8 mouse cellular contexts compared by ENCODE assay signal in the genomic region with DNA sequence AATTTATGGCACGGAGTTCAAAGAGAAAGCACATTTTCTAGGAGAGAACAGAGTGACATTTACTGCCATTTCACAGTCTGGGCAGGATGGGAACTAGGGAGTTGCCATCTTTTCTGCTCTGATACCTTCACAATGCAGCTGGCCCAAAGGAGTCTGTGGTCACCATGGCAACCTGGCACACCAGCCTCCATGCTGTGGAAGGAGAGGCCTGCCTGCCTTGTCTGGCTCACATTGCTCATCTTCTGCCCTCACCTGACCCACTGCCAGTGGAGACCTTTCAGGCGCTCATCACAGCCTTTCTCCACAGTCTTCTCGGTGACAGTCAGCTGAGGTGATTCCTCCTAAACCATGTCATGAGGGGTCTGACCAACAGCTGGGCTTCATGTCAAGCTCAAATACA.
DNase-seq lines count a peak whose midpoint lies in the region; ATAC-seq lines count a peak whose summit lies in the region.

No protein-coding gene starts in this region.

- peaks cover 40% of the 10 kb centered on the region for H3K4me1 ChIP-seq in forebrain, embryonic 13.5 days
- peaks cover 70% of the 10 kb centered on the region for H3K4me1 ChIP-seq in neural tube, embryonic 15.5 days
- H3K4me1 ChIP-seq in liver, embryonic 12.5 days, result no peaks in the 10 kb centered on the region

- no peak overlapping the region for H3K4me2 ChIP-seq in forebrain, embryonic 13.5 days
- H3K4me2 ChIP-seq in neural tube, embryonic 15.5 days, result peak overlapping the region; percentile 30; the same call in 1 of the 2 replicates
- no peak overlapping the region for H3K4me2 ChIP-seq in liver, embryonic 12.5 days

- no peak overlapping the region for H3K4me3 ChIP-seq in forebrain, embryonic 13.5 days
- no peak overlapping the region for H3K4me3 ChIP-seq in neural tube, embryonic 15.5 days (replicated peaks)
- no peak overlapping the region for H3K4me3 ChIP-seq in liver, embryonic 12.5 days

- peak overlapping the region; percentile 13; the same call in 1 of the 2 replicates for H3K9ac ChIP-seq in forebrain, embryonic 13.5 days
- H3K9ac ChIP-seq in neural tube, embryonic 15.5 days (replicated peaks), result no peak overlapping the region
- H3K9ac ChIP-seq in liver, embryonic 12.5 days, result no peak overlapping the region

- ATAC-seq in forebrain, embryonic 13.5 days, result peak; percentile 84
- ATAC-seq in neural tube, embryonic 15.5 days (ENCODE audit: low FRiP score), result peak; percentile 90
- ATAC-seq in liver, embryonic 12.5 days, result no peak

- H3K9me3 ChIP-seq in forebrain, embryonic 13.5 days (replicated peaks), result no peaks in the 10 kb centered on the region
- no peaks in the 10 kb centered on the region for H3K9me3 ChIP-seq in neural tube, embryonic 15.5 days (replicated peaks)
- no peaks in the 10 kb centered on the region for H3K9me3 ChIP-seq in liver, embryonic 12.5 days (replicated peaks)

- WGBS in forebrain, embryonic 13.5 days, result 44% methylated on average over 3 of the region's 3 CpGs
- WGBS in neural tube, embryonic 15.5 days, result 14% methylated on average over 3 of the region's 3 CpGs
- WGBS in liver, embryonic 12.5 days (ENCODE audit: insufficient replicate concordance), result 70% methylated on average over 3 of the region's 3 CpGs

- peak overlapping the region; percentile 49 for H3K27ac ChIP-seq in forebrain, embryonic 13.5 days
- H3K27ac ChIP-seq in neural tube, embryonic 15.5 days (replicated peaks), result peak overlapping the region; percentile 87
- no peak overlapping the region for H3K27ac ChIP-seq in liver, embryonic 12.5 days

- DNase-seq in 3T3-L1 (ENCODE audit: low read depth, low spot score), result peak; percentile 7
- DNase-seq in adrenal gland, postnatal 25 days, result peak; percentile 50
- DNase-seq in layer of hippocampus, postnatal 10 days (ENCODE audit: low spot score in 2 of 2), result peak; percentile 75 to 78
- DNase-seq in MN1 (ENCODE audit: low spot score), result no peak
- no peak for DNase-seq in heart, adult 9 months (ENCODE audit: low spot score in 2 of 2)

- no peaks in the 10 kb centered on the region for H3K27me3 ChIP-seq in forebrain, embryonic 13.5 days
- no peaks in the 10 kb centered on the region for H3K27me3 ChIP-seq in neural tube, embryonic 15.5 days (replicated peaks)
- H3K27me3 ChIP-seq in liver, embryonic 12.5 days (replicated peaks), result no peaks in the 10 kb centered on the region

- H3K36me3 ChIP-seq in forebrain, embryonic 13.5 days (ENCODE audit: poor library complexity, severe bottlenecking), result no peaks in the 10 kb centered on the region
- H3K36me3 ChIP-seq in neural tube, embryonic 15.5 days, result no peaks in the 10 kb centered on the region
- no peaks in the 10 kb centered on the region for H3K36me3 ChIP-seq in liver, embryonic 12.5 days

Comparison
In these comparisons a context has a peak if more than half of its experiments do, and no peak if none do; other contexts are left out.
1. DNase-seq: peak in 3T3-L1 (single experiment), adrenal gland, postnatal 25 days (single experiment) and layer of hippocampus, postnatal 10 days (2 of 2); none in MN1 (single experiment) and heart, adult 9 months (0 of 2).